Comparison of ENCODE assay signal across 22 mouse cellular contexts in the genomic region with DNA sequence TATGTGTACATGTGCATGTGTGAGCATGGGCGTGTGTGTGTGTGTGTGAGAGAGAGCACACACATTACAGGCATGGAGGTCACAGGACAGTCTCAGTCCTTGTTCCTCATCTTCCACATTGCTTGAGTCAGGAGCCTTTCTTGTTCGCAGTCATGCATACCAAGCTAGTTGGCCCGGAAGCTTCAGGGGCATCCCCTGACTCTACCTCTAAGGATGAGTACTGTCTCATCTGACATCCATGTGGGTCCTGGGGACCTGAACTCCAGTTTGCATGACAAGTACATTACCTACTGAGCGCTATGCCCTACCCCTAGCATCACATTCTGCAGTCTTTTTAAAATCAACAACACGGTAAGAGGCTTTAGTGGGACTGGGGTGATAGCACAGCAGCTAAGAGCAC.
"Had no signal": no experiment of that assay in that cellular context is flagged by ENCODE, and none has a peak within 500 bp of the region (broad histone marks: within the 10 kb centered on the region; RNA-seq: fewer than 3 reads in every experiment).

No protein-coding gene starts in this region.

- H3K4me1 ChIP-seq: limb, embryonic 13.5 days; liver, embryonic 15.5 days; midbrain, embryonic 10.5 days; midbrain, embryonic 13.5 days; neural tube, embryonic 13.5 days; stomach, embryonic 15.5 days had no signal

- H3K9me3 ChIP-seq: limb, embryonic 13.5 days; liver, embryonic 15.5 days; midbrain, embryonic 10.5 days; midbrain, embryonic 13.5 days; neural tube, embryonic 13.5 days; stomach, embryonic 15.5 days had no signal

- H3K4me2 ChIP-seq: limb, embryonic 13.5 days; liver, embryonic 15.5 days; midbrain, embryonic 13.5 days; neural tube, embryonic 13.5 days; stomach, embryonic 15.5 days had no signal

- H3K36me3 ChIP-seq: limb, embryonic 13.5 days; liver, embryonic 15.5 days; midbrain, embryonic 10.5 days; midbrain, embryonic 13.5 days; neural tube, embryonic 13.5 days; stomach, embryonic 15.5 days had no signal

- ATAC-seq: intestine, postnatal 0 days; midbrain, embryonic 13.5 days; midbrain, embryonic 16.5 days had no signal

- H3K9ac ChIP-seq: limb, embryonic 13.5 days; liver, embryonic 15.5 days; midbrain, embryonic 13.5 days; neural tube, embryonic 13.5 days; stomach, embryonic 15.5 days had no signal

- H3K4me3 ChIP-seq: layer of hippocampus, adult 2 months; left cerebral cortex, adult 2 months; limb, embryonic 13.5 days; liver, embryonic 15.5 days; midbrain, embryonic 10.5 days; midbrain, embryonic 13.5 days; myocyte; neural tube, embryonic 13.5 days; stomach, embryonic 15.5 days had no signal

- DNase-seq: kidney, adult 2 months; kidney, postnatal 25 days; layer of hippocampus, adult 9-11 months; lung, adult 2 months; lung, postnatal 14 days; lung, postnatal 4 days; right cerebral cortex, postnatal 14 days; spleen, adult 18-20 months; thymus, adult 2 months; thymus, postnatal 25 days had no signal

- H3K27me3 ChIP-seq: neural tube, embryonic 13.5 days; stomach, embryonic 15.5 days had no signal

- H3K27ac ChIP-seq: kidney, postnatal 0 days; layer of hippocampus, adult 2 months; left cerebral cortex, adult 2 months; limb, embryonic 13.5 days; liver, embryonic 15.5 days; midbrain, embryonic 10.5 days; midbrain, embryonic 13.5 days; neural tube, embryonic 13.5 days; stomach, embryonic 15.5 days had no signal
